Mouse (Mus musculus) liver, embryonic 14.5 days (tissue): Measurements from ENCODE around the gene Mst1.

Experiments
- CTCF ChIP-seq: IDR thresholded peaks from 2 replicates; pipeline ENCODE4 v1.5.1; 2016; ENCODE audit warnings: antibody characterized with exemption, low read depth, control low read depth
- EP300 ChIP-seq: IDR thresholded peaks from 2 replicates; pipeline ENCODE4 v1.6.1; 2016; ENCODE audit warnings: antibody characterized with exemption, low read depth

GRCm38 (mm10) chr9:108099619-108100018 lies 19.4 kb downstream of the Mst1 start:
- TF ChIP-seq CTCF (no peak), EP300 (no peak)
